ENCODE assay signal across 11 mouse cellular contexts in genomic region chr11:120206069-120206668, GRCm38 (mm10). TPM values are rescaled to one million over a fixed set of nuclear protein-coding genes. Genes with fewer than 3 reads are reported as not detected.
DNase-seq lines count a peak whose midpoint lies in the region; ATAC-seq and TF ChIP-seq lines count a peak whose summit lies in the region.
"Had no signal": no experiment of that assay in that cellular context is flagged by ENCODE, and none has a peak within 500 bp of the region (broad histone marks: within the 10 kb centered on the region; RNA-seq: fewer than 3 reads in every experiment).

No protein-coding gene starts in this region.

- H3K4me1 ChIP-seq in forebrain, embryonic 10.5 days = peaks cover 9% of the 10 kb centered on the region; the same call in 1 of the 2 replicates
- no peaks in the 10 kb centered on the region for H3K4me1 ChIP-seq in forebrain, embryonic 13.5 days
- peaks cover 11% of the 10 kb centered on the region for H3K4me1 ChIP-seq in kidney, adult 2 months (ENCODE audit: control insufficient read depth, insufficient read depth, low read length)
- H3K4me1 ChIP-seq in brown adipose tissue, adult 24 weeks (ENCODE audit: control insufficient read depth, insufficient read depth, insufficient read length, low read length) = peaks cover 17% of the 10 kb centered on the region
- H3K4me1 ChIP-seq in limb, embryonic 15.5 days = no peaks in the 10 kb centered on the region

- no peak for TF ChIP-seq POLR2A in kidney, adult 2 months (IDR thresholded peaks at IDR 0.05; ENCODE audit: low read depth, low read length)

- ATAC-seq in forebrain, embryonic 13.5 days = no peak
- no peak for ATAC-seq in limb, embryonic 15.5 days (ENCODE audit: insufficient number of reproducible peaks, low FRiP score, low TSS enrichment, low read depth)

- 0 out of 2 replicates have a peak, but pooled peaks cover 4% of the 10 kb centered on the region for H3K27me3 ChIP-seq in forebrain, embryonic 10.5 days (ENCODE audit: poor library complexity, severe bottlenecking)
- no peaks in the 10 kb centered on the region for H3K27me3 ChIP-seq in forebrain, embryonic 13.5 days
- no peaks in the 10 kb centered on the region for H3K27me3 ChIP-seq in kidney, adult 2 months (replicated peaks; ENCODE audit: control insufficient read depth, insufficient read depth, low read length)
- H3K27me3 ChIP-seq in limb, embryonic 15.5 days = no peaks in the 10 kb centered on the region
- H3K27me3 ChIP-seq: hindbrain, embryonic 12.5 days had no signal

- 82% methylated on average over 9 of the region's 9 CpGs for WGBS in forebrain, embryonic 10.5 days
- 59% methylated on average over 9 of the region's 9 CpGs for WGBS in forebrain, embryonic 13.5 days
- WGBS in kidney, adult 2 months = 45% methylated on average over 9 of the region's 9 CpGs
- WGBS in limb, embryonic 15.5 days = 73% methylated on average over 9 of the region's 9 CpGs

- H3K27ac ChIP-seq in forebrain, embryonic 10.5 days = 0 out of 2 replicates have a peak overlapping the region, but pooled peaks have one; percentile 1
- H3K27ac ChIP-seq in forebrain, embryonic 13.5 days = no peak overlapping the region
- H3K27ac ChIP-seq in kidney, adult 2 months (ENCODE audit: insufficient read depth, low read depth, low read length) = peak overlapping the region; percentile 35; the same call in 1 of the 2 replicates
- H3K27ac ChIP-seq in brown adipose tissue, adult 24 weeks (replicated peaks; ENCODE audit: low read depth, low read length) = peak overlapping the region; percentile 83
- H3K27ac ChIP-seq in limb, embryonic 15.5 days = peak overlapping the region; percentile 19; the same call in 1 of the 2 replicates

- no peak overlapping the region for H3K4me3 ChIP-seq in forebrain, embryonic 10.5 days
- H3K4me3 ChIP-seq in forebrain, embryonic 13.5 days = no peak overlapping the region
- H3K4me3 ChIP-seq in kidney, adult 2 months (ENCODE audit: insufficient read depth, low read depth, low read length) = no peak overlapping the region
- no peak overlapping the region for H3K4me3 ChIP-seq in brown adipose tissue, adult 24 weeks (ENCODE audit: insufficient read depth, low read depth, low read length)
- no peak overlapping the region for H3K4me3 ChIP-seq in limb, embryonic 15.5 days
- H3K4me3 ChIP-seq: erythroblast, embryonic 14.5 days; hindbrain, embryonic 12.5 days had no signal

- H3K4me2 ChIP-seq in forebrain, embryonic 13.5 days = no peak overlapping the region
- H3K4me2 ChIP-seq in limb, embryonic 15.5 days = no peak overlapping the region
- H3K4me2 ChIP-seq: hindbrain, embryonic 12.5 days had no signal

- H3K36me3 ChIP-seq in forebrain, embryonic 10.5 days (replicated peaks) = no peaks in the 10 kb centered on the region
- H3K36me3 ChIP-seq in forebrain, embryonic 13.5 days (ENCODE audit: poor library complexity, severe bottlenecking) = no peaks in the 10 kb centered on the region
- no peaks in the 10 kb centered on the region for H3K36me3 ChIP-seq in kidney, adult 2 months (ENCODE audit: control insufficient read depth, insufficient read depth, low read length)
- H3K36me3 ChIP-seq in limb, embryonic 15.5 days = no peaks in the 10 kb centered on the region
- H3K36me3 ChIP-seq: hindbrain, embryonic 12.5 days had no signal

- peaks cover 3% of the 10 kb centered on the region; the same call in 1 of the 2 replicates for H3K9me3 ChIP-seq in forebrain, embryonic 10.5 days
- no peaks in the 10 kb centered on the region for H3K9me3 ChIP-seq in forebrain, embryonic 13.5 days (replicated peaks)
- H3K9me3 ChIP-seq in limb, embryonic 15.5 days = no peaks in the 10 kb centered on the region
- H3K9me3 ChIP-seq: hindbrain, embryonic 12.5 days had no signal

- H3K9ac ChIP-seq in forebrain, embryonic 13.5 days = no peak overlapping the region
- no peak overlapping the region for H3K9ac ChIP-seq in limb, embryonic 15.5 days
- H3K9ac ChIP-seq: hindbrain, embryonic 12.5 days had no signal

- peak; percentile 27 for TF ChIP-seq CTCF in kidney, adult 2 months (conservative IDR thresholded peaks at IDR 0.05; ENCODE audit: insufficient read depth, insufficient read length, low read depth, low read length)

- DNase-seq in forebrain, embryonic 10.5 days (ENCODE audit: extremely low spot score, low spot score) = no peak
- DNase-seq in kidney, adult 2 months = peak; percentile 68
- DNase-seq in kidney, postnatal 36 days = no peak
- no peak for DNase-seq in adrenal gland, adult 2 months
- DNase-seq in retina, embryonic 14.5 days (ENCODE audit: low spot score) = no peak
- DNase-seq: left cerebral cortex, postnatal 4 days had no signal

RNA-seq across cellular contexts. Expression of gene Bahcc1, which starts 26.6 kb away (rescaled TPM):
- polyA plus RNA-seq in forebrain, embryonic 10.5 days (2016; fragmentation: Nextera tagmentation; extraction: Ambion mirVana) = 13.7 and 16.1 TPM in 2 replicates
- 17.2 TPM in 2 replicates for polyA plus RNA-seq in forebrain, embryonic 13.5 days (2015; fragmentation: Nextera tagmentation; extraction: Ambion mirVana)
- polyA plus RNA-seq in kidney, adult 2 months (2012; rRNA removed) = 8.0 and 9.2 TPM in 2 replicates
- polyA plus RNA-seq in brown adipose tissue, adult 24 weeks (2012; ENCODE audit: insufficient read depth, insufficient read length, missing spikeins) = 5.7 and 5.9 TPM in 2 replicates
- 5.8 and 6.7 TPM in 2 replicates for polyA plus RNA-seq in limb, embryonic 15.5 days (2015; fragmentation: Nextera tagmentation; extraction: Ambion mirVana)
- total RNA-seq in adrenal gland, adult 2 months (2021) = 10 to 100 TPM in 1 of 2 experiments, 1 to 10 TPM in 1; 9.2 to 21.9 TPM
- polyA plus RNA-seq in adrenal gland, adult 2 months (2012; rRNA removed) = 17.9 and 19.5 TPM in 2 replicates

RNA-seq across cellular contexts. Expression of gene Slc38a10, which starts 55.0 kb away (rescaled TPM):
- 90.6 and 93.2 TPM in 2 replicates for polyA plus RNA-seq in forebrain, embryonic 10.5 days (2016; fragmentation: Nextera tagmentation; extraction: Ambion mirVana)
- 76.8 and 92.2 TPM in 2 replicates for polyA plus RNA-seq in forebrain, embryonic 13.5 days (2015; fragmentation: Nextera tagmentation; extraction: Ambion mirVana)
- polyA plus RNA-seq in kidney, adult 2 months (2012; rRNA removed) = 151 and 178 TPM in 2 replicates
- polyA plus RNA-seq in brown adipose tissue, adult 24 weeks (2012; ENCODE audit: insufficient read depth, insufficient read length, missing spikeins) = 80.3 and 82.0 TPM in 2 replicates
- polyA plus RNA-seq in limb, embryonic 15.5 days (2015; fragmentation: Nextera tagmentation; extraction: Ambion mirVana) = 96.1 and 101 TPM in 2 replicates
- 100 to 1,000 TPM; 119 to 148 TPM for total RNA-seq in adrenal gland, adult 2 months (2021)
- polyA plus RNA-seq in adrenal gland, adult 2 months (2012; rRNA removed) = 132 and 146 TPM in 2 replicates
